Mouse (Mus musculus) skeletal muscle tissue, postnatal 0 days (tissue): ENCODE results near the gene Cdc14a. TPM values are rescaled to one million over a fixed set of nuclear protein-coding genes. Genes with fewer than 3 reads are reported as not detected.

Source experiments
- polyA plus RNA-seq: library from polyadenylated mRNA; unstranded; fragments of >200 nt; fragmentation: Nextera tagmentation; extraction: Ambion mirVana; gene quantifications from 2 replicates; pipeline ENCODE4 v1.2.1, GENCODE M21; 2015

Cdc14a gene
- polyA plus RNA-seq, result 5.1 and 7.8 TPM in 2 replicates

DNA sequence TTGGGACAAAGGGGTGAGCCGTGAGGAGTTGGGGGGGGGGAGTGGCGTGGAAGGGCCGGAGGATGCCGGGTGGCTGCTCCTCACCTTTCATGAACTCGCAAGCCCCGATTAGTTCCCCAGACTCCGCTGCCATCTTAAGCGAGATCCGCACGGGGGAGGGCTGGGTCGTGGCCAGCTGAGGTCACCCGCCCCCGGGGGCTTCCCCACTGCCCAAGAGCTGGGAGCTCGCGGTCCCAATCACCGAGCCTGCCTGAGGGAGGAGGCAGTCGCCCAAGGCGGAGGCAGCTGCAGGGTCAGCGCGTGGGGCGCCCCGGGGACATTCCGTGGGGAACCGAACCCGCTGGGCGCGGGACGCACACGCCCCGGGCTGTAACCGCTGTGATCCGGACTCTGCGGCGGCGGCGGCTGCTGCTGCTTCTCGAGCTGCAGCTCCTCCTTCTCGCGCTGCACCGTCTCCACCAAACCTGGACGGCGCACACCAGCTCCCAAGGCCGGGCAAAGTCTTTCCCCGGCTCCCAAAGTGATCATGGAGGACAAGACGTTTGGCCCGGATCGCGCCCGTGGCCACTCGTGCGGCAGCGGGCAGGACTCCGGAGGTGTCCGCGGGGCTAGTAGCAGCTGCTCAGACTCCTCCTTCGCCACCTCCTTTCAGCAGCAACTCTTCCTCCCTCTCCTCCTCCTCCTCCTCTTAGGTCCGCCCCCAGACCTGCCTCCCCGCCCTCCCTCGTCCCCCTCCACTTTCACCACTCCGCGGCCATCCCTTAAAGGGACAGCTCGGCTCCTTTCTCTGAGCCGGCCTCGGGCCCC is at the start of gene Cdc14a:
TSS of gene Cdc14a (minus strand) at position 680 of the 807 bp plus-strand sequence.

DNA sequence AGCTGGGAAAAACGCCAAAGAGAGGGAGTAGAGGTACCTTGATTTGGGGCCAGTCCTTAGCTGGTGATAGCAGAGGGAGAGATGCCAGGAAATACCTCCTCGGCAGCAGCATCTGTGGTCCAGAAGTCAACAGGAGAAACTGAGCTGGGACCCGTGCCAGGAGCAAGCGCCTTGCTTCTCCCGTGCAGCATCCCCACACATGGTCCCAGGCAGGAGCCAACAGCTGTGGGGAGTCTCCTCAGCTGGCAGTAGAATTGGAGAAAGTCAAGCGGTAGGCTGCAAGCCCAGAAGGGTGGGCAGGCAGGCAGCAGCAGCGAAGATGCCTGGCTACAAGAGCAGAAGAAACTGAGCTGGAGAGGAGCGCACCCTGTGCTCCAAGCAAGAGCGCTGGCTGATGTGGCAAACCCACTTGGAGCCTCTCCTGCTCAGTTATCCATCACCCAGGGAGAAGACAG is 170.7 kb downstream of the Cdc14a start, which contains the start of gene Gpr88:
TSS of gene Gpr88 (minus strand) at position 427 of the 455 bp plus-strand sequence.

Other genes with a start within 250 kb of the Cdc14a start
- 0.05 and 0.74 TPM in 2 replicates for gene Gpr88, start 170.5 kb downstream of the Cdc14a start, polyA plus RNA-seq
- 35.3 and 40.8 TPM in 2 replicates for gene Rtca, start 84.2 kb upstream of the Cdc14a start, polyA plus RNA-seq
- 8.3 and 15.7 TPM in 2 replicates for gene Dbt, start 89.0 kb upstream of the Cdc14a start, polyA plus RNA-seq
- 37.0 and 38.9 TPM in 2 replicates for gene Lrrc39, start 138.9 kb upstream of the Cdc14a start, polyA plus RNA-seq
- 4.2 and 5.0 TPM in 2 replicates for gene Sass6, start 170.9 kb upstream of the Cdc14a start, polyA plus RNA-seq
- gene Trmt13, start 190.6 kb upstream of the Cdc14a start, polyA plus RNA-seq, result 12.1 and 12.8 TPM in 2 replicates
- 27.6 and 32.1 TPM in 2 replicates for gene Mfsd14a, start 238.6 kb upstream of the Cdc14a start, polyA plus RNA-seq